In genomic region chr6:84318774-84319173, GRCm38 (mm10) we compare ENCODE assay signal across 8 mouse cellular contexts.
DNase-seq lines count a peak whose midpoint lies in the region; ATAC-seq lines count a peak whose summit lies in the region.
"Had no signal": no experiment of that assay in that cellular context is flagged by ENCODE, and none has a peak within 500 bp of the region (broad histone marks: within the 10 kb centered on the region; RNA-seq: fewer than 3 reads in every experiment).

No protein-coding gene starts in this region.

- peaks cover 5% of the 10 kb centered on the region for H3K4me1 ChIP-seq in neural tube, embryonic 12.5 days
- peaks cover 45% of the 10 kb centered on the region for H3K4me1 ChIP-seq in embryonic facial prominence, embryonic 13.5 days

- 15% methylated on average over 4 of the region's 4 CpGs for WGBS in neural tube, embryonic 12.5 days
- 21% methylated on average over 4 of the region's 4 CpGs for WGBS in embryonic facial prominence, embryonic 13.5 days

- no peaks in the 10 kb centered on the region for H3K27me3 ChIP-seq in neural tube, embryonic 12.5 days (replicated peaks)
- no peaks in the 10 kb centered on the region for H3K27me3 ChIP-seq in embryonic facial prominence, embryonic 13.5 days

- no peak overlapping the region for H3K4me2 ChIP-seq in neural tube, embryonic 12.5 days (replicated peaks)
- H3K4me2 ChIP-seq in embryonic facial prominence, embryonic 13.5 days: no peak overlapping the region

- peak; percentile 71; the same call in 1 of the 2 replicates for ATAC-seq in neural tube, embryonic 12.5 days (ENCODE audit: low FRiP score, low read depth)
- no peak for ATAC-seq in embryonic facial prominence, embryonic 13.5 days (ENCODE audit: insufficient number of reproducible peaks, insufficient read depth, low FRiP score, low TSS enrichment, low read depth)
- ATAC-seq in monocyte, adult 5-6 weeks (replicated peaks; ENCODE audit: insufficient number of reproducible peaks, low FRiP score, low TSS enrichment, poor library complexity, severe bottlenecking): no peak

- no peaks in the 10 kb centered on the region for H3K36me3 ChIP-seq in neural tube, embryonic 12.5 days
- no peaks in the 10 kb centered on the region for H3K36me3 ChIP-seq in embryonic facial prominence, embryonic 13.5 days

- H3K9ac ChIP-seq in neural tube, embryonic 12.5 days: no peak overlapping the region
- no peak overlapping the region for H3K9ac ChIP-seq in embryonic facial prominence, embryonic 13.5 days

- no peak overlapping the region for H3K4me3 ChIP-seq in neural tube, embryonic 12.5 days
- H3K4me3 ChIP-seq in embryonic facial prominence, embryonic 13.5 days: no peak overlapping the region

- no peaks in the 10 kb centered on the region for H3K9me3 ChIP-seq in neural tube, embryonic 12.5 days
- H3K9me3 ChIP-seq in embryonic facial prominence, embryonic 13.5 days: no peaks in the 10 kb centered on the region

- DNase-seq in neural tube, embryonic 10.5 days (ENCODE audit: extremely low spot score, low spot score): no peak
- DNase-seq in layer of hippocampus, adult 11-12 months (ENCODE audit: low spot score): peak; percentile 70
- peak; percentile 26 to 69 for DNase-seq in lung, postnatal 4 days
- no peak for DNase-seq in ovary, adult 18-20 months (ENCODE audit: low spot score)

- H3K27ac ChIP-seq in neural tube, embryonic 12.5 days: no peak overlapping the region
- peak overlapping the region; percentile 69 for H3K27ac ChIP-seq in embryonic facial prominence, embryonic 13.5 days
- H3K27ac ChIP-seq: kidney, postnatal 0 days had no signal

Comparison
In these comparisons a context has a peak if more than half of its experiments do, and no peak if none do; other contexts are left out.
1. DNase-seq: peak in layer of hippocampus, adult 11-12 months (single experiment) and lung, postnatal 4 days (2 of 2); none in neural tube, embryonic 10.5 days (single experiment) and ovary, adult 18-20 months (single experiment).